In the genomic region with DNA sequence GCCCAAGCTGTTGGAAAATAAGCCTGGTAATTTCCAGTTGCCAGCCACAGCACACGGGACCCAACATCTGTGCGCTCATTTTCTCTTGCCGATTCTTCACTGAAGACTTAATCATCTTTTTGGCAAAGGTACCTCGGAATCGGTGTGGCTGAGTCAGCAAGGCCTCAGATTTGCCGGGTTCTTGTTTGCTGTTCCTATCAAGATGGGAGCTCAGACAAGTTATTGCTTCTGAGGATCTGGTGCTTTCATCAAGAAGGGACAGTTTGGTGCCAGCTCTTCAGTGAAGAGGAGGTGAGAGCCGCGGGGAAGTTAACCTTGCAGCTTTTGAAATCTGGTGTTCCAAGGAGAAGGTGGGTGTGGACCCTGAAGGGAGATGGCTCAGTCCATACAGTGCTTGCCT, we compare ENCODE assay signal across 14 mouse cellular contexts. TPM values are rescaled to one million over a fixed set of nuclear protein-coding genes. Genes with fewer than 3 reads are reported as not detected.
DNase-seq lines count a peak whose midpoint lies in the region; ATAC-seq and TF ChIP-seq lines count a peak whose summit lies in the region.
"Had no signal": no experiment of that assay in that cellular context is flagged by ENCODE, and none has a peak within 500 bp of the region (broad histone marks: within the 10 kb centered on the region; RNA-seq: fewer than 3 reads in every experiment).

No protein-coding gene starts in this region.

- WGBS in forebrain, embryonic 12.5 days, result 95% methylated on average over 8 of the region's 8 CpGs
- 93% methylated on average over 8 of the region's 8 CpGs for WGBS in forebrain, embryonic 10.5 days
- 40% methylated on average over 8 of the region's 8 CpGs for WGBS in liver, adult 2 months
- 90% methylated on average over 8 of the region's 8 CpGs for WGBS in embryonic facial prominence, embryonic 13.5 days
- WGBS in midbrain, embryonic 15.5 days, result 89% methylated on average over 8 of the region's 8 CpGs

- no peak for DNase-seq in forebrain, embryonic 10.5 days (ENCODE audit: extremely low spot score, low spot score)
- peak; percentile 54 for DNase-seq in liver, adult 2 months (ENCODE audit: extremely low read depth, low read depth, low spot score)
- no peak for DNase-seq in liver
- DNase-seq in ovary, postnatal 36 days (ENCODE audit: low spot score), result no peak
- no peak for DNase-seq in left cerebral cortex, adult 2 months (ENCODE audit: extremely low spot score in 1 of 2, low spot score in 2 of 2)
- DNase-seq: B cell, adult 2 months; heart, postnatal 10 days; lung, adult 18-20 months had no signal

- no peaks in the 10 kb centered on the region for H3K27me3 ChIP-seq in forebrain, embryonic 12.5 days
- H3K27me3 ChIP-seq in forebrain, embryonic 10.5 days (ENCODE audit: poor library complexity, severe bottlenecking), result no peaks in the 10 kb centered on the region
- H3K27me3 ChIP-seq in liver, adult 2 months (ENCODE audit: control insufficient read depth, insufficient read depth, low read length), result no peaks in the 10 kb centered on the region
- no peaks in the 10 kb centered on the region for H3K27me3 ChIP-seq in embryonic facial prominence, embryonic 13.5 days
- no peaks in the 10 kb centered on the region for H3K27me3 ChIP-seq in midbrain, embryonic 15.5 days (replicated peaks)

- no peaks in the 10 kb centered on the region for H3K79me2 ChIP-seq in liver, adult 2 months (ENCODE audit: control insufficient read depth, insufficient read depth, low read length)

- intact Hi-C loops in left cerebral cortex, adult 2 months (cut with DNase I), result no loop called here

- 0 out of 2 replicates have a peak, but pooled peaks cover 3% of the 10 kb centered on the region for H3K9me3 ChIP-seq in forebrain, embryonic 12.5 days
- H3K9me3 ChIP-seq in forebrain, embryonic 10.5 days, result peaks cover 3% of the 10 kb centered on the region; the same call in 1 of the 2 replicates
- H3K9me3 ChIP-seq in embryonic facial prominence, embryonic 13.5 days, result no peaks in the 10 kb centered on the region
- H3K9me3 ChIP-seq in midbrain, embryonic 15.5 days, result no peaks in the 10 kb centered on the region

- no peak overlapping the region for H3K4me3 ChIP-seq in forebrain, embryonic 12.5 days (replicated peaks)
- H3K4me3 ChIP-seq in forebrain, embryonic 10.5 days, result no peak overlapping the region
- no peak overlapping the region for H3K4me3 ChIP-seq in liver, adult 2 months (ENCODE audit: insufficient read depth, low read depth, low read length)
- 0 out of 2 replicates have a peak overlapping the region, but pooled peaks have one; percentile 78 for H3K4me3 ChIP-seq in embryonic facial prominence, embryonic 13.5 days
- H3K4me3 ChIP-seq in midbrain, embryonic 15.5 days, result peak overlapping the region; percentile 66; the same call in 1 of the 2 replicates
- no peak overlapping the region for H3K4me3 ChIP-seq in left cerebral cortex, adult 2 months

- no peak for TF ChIP-seq POLR2A in liver, adult 2 months (IDR thresholded peaks at IDR 0.05; ENCODE audit: extremely low read depth, insufficient read depth, low read length)

- peaks cover 11% of the 10 kb centered on the region for H3K4me1 ChIP-seq in forebrain, embryonic 12.5 days
- H3K4me1 ChIP-seq in forebrain, embryonic 10.5 days, result peaks cover 14% of the 10 kb centered on the region
- peaks cover 7% of the 10 kb centered on the region for H3K4me1 ChIP-seq in liver, adult 2 months (ENCODE audit: control insufficient read depth, insufficient read depth, low read length)
- H3K4me1 ChIP-seq in embryonic facial prominence, embryonic 13.5 days, result peaks cover 9% of the 10 kb centered on the region
- peaks cover 13% of the 10 kb centered on the region for H3K4me1 ChIP-seq in midbrain, embryonic 15.5 days

- no peak for TF ChIP-seq CTCF in liver, adult 2 months (IDR thresholded peaks at IDR 0.05; ENCODE audit: low read depth, low read length)
- TF ChIP-seq CTCF in left cerebral cortex, adult 2 months (IDR thresholded peaks at IDR 0.05), result no peak

- peaks cover 39% of the 10 kb centered on the region for H3K36me3 ChIP-seq in forebrain, embryonic 12.5 days (replicated peaks)
- peaks cover 49% of the 10 kb centered on the region for H3K36me3 ChIP-seq in forebrain, embryonic 10.5 days (replicated peaks)
- H3K36me3 ChIP-seq in liver, adult 2 months (ENCODE audit: control insufficient read depth, insufficient read depth, low read length), result 0 out of 2 replicates have a peak, but pooled peaks cover 3% of the 10 kb centered on the region
- peaks cover 42% of the 10 kb centered on the region for H3K36me3 ChIP-seq in embryonic facial prominence, embryonic 13.5 days
- H3K36me3 ChIP-seq in midbrain, embryonic 15.5 days (replicated peaks), result peaks cover 12% of the 10 kb centered on the region

- no peak overlapping the region for H3K27ac ChIP-seq in forebrain, embryonic 12.5 days
- H3K27ac ChIP-seq in forebrain, embryonic 10.5 days, result no peak overlapping the region
- no peak overlapping the region for H3K27ac ChIP-seq in liver, adult 2 months (replicated peaks; ENCODE audit: insufficient read depth, low read depth, low read length)
- no peak overlapping the region for H3K27ac ChIP-seq in embryonic facial prominence, embryonic 13.5 days
- no peak overlapping the region for H3K27ac ChIP-seq in midbrain, embryonic 15.5 days
- no peak overlapping the region for H3K27ac ChIP-seq in left cerebral cortex, adult 2 months

- ATAC-seq in forebrain, embryonic 12.5 days (ENCODE audit: low FRiP score), result no peak
- no peak for ATAC-seq in embryonic facial prominence, embryonic 13.5 days (ENCODE audit: insufficient number of reproducible peaks, insufficient read depth, low FRiP score, low TSS enrichment, low read depth)
- ATAC-seq in midbrain, embryonic 15.5 days (replicated peaks), result no peak

- 0 out of 2 replicates have a peak overlapping the region, but pooled peaks have one; percentile 87 for H3K4me2 ChIP-seq in forebrain, embryonic 12.5 days
- H3K4me2 ChIP-seq in embryonic facial prominence, embryonic 13.5 days, result peak overlapping the region; percentile 82
- peak overlapping the region; percentile 74 for H3K4me2 ChIP-seq in midbrain, embryonic 15.5 days

- H3K9ac ChIP-seq in forebrain, embryonic 12.5 days, result peak overlapping the region; percentile 85; the same call in 1 of the 2 replicates
- H3K9ac ChIP-seq in liver, adult 2 months (ENCODE audit: low read depth, low read length), result no peak overlapping the region
- no peak overlapping the region; the same call in 1 of the 2 replicates for H3K9ac ChIP-seq in embryonic facial prominence, embryonic 13.5 days
- H3K9ac ChIP-seq in midbrain, embryonic 15.5 days, result no peak overlapping the region

RNA-seq across cellular contexts. Expression of gene Dtx2, which starts 1.6 kb away (rescaled TPM):
- polyA plus RNA-seq in forebrain, embryonic 12.5 days (2016; fragmentation: Nextera tagmentation; extraction: Ambion mirVana), result 29.7 and 32.9 TPM in 2 replicates
- 33.9 and 41.1 TPM in 2 replicates for polyA plus RNA-seq in forebrain, embryonic 10.5 days (2016; fragmentation: Nextera tagmentation; extraction: Ambion mirVana)
- total RNA-seq in liver, adult 2 months (2014; rRNA removed), result 1.0 and 1.9 TPM in 2 replicates
- polyA plus RNA-seq in liver, adult 2 months (2012; rRNA removed), result 4.3 and 7.1 TPM in 2 replicates
- 31.0 and 34.8 TPM in 2 replicates for polyA plus RNA-seq in embryonic facial prominence, embryonic 13.5 days (2015; fragmentation: Nextera tagmentation; extraction: Ambion mirVana)
- 26.8 and 27.5 TPM in 2 replicates for polyA plus RNA-seq in midbrain, embryonic 15.5 days (2015; fragmentation: Nextera tagmentation; extraction: Ambion mirVana)
- total RNA-seq in left cerebral cortex, adult 2 months (2021), result 1 to 10 TPM; 8.0 to 9.5 TPM

RNA-seq across cellular contexts. Expression of gene Zp3, which starts 16.3 kb away (rescaled TPM):
- polyA plus RNA-seq in forebrain, embryonic 12.5 days (2016; fragmentation: Nextera tagmentation; extraction: Ambion mirVana), result 0.28 TPM in 1 of 2 replicates, not detected in the other
- 0.12 TPM in 1 of 2 replicates, not detected in the other for polyA plus RNA-seq in forebrain, embryonic 10.5 days (2016; fragmentation: Nextera tagmentation; extraction: Ambion mirVana)
- total RNA-seq in liver, adult 2 months (2014; rRNA removed), result not detected in 2 replicates
- not detected in 2 replicates for polyA plus RNA-seq in liver, adult 2 months (2012; rRNA removed)
- not detected in 2 replicates for polyA plus RNA-seq in embryonic facial prominence, embryonic 13.5 days (2015; fragmentation: Nextera tagmentation; extraction: Ambion mirVana)
- polyA plus RNA-seq in midbrain, embryonic 15.5 days (2015; fragmentation: Nextera tagmentation; extraction: Ambion mirVana), result 0.17 and 0.21 TPM in 2 replicates
- not detected for total RNA-seq in left cerebral cortex, adult 2 months (2021)
- total RNA-seq: common myeloid progenitor, adult 5-6 weeks; heart, postnatal 10 days; layer of hippocampus, adult 2 months had no signal

RNA-seq across cellular contexts. Expression of gene Ssc4d, which starts 21.8 kb away (rescaled TPM):
- 1.1 and 1.7 TPM in 2 replicates for polyA plus RNA-seq in forebrain, embryonic 12.5 days (2016; fragmentation: Nextera tagmentation; extraction: Ambion mirVana)
- 1.7 and 1.9 TPM in 2 replicates for polyA plus RNA-seq in forebrain, embryonic 10.5 days (2016; fragmentation: Nextera tagmentation; extraction: Ambion mirVana)
- 4.0 and 4.8 TPM in 2 replicates for total RNA-seq in liver, adult 2 months (2014; rRNA removed)
- 5.8 and 6.5 TPM in 2 replicates for polyA plus RNA-seq in liver, adult 2 months (2012; rRNA removed)
- 3.9 TPM in 2 replicates for polyA plus RNA-seq in embryonic facial prominence, embryonic 13.5 days (2015; fragmentation: Nextera tagmentation; extraction: Ambion mirVana)
- 1.4 and 2.2 TPM in 2 replicates for polyA plus RNA-seq in midbrain, embryonic 15.5 days (2015; fragmentation: Nextera tagmentation; extraction: Ambion mirVana)
- 1 to 10 TPM; 1.3 to 1.5 TPM for total RNA-seq in left cerebral cortex, adult 2 months (2021)

RNA-seq across cellular contexts. Expression of gene Upk3b, which starts 42.1 kb away (rescaled TPM):
- not detected in 2 replicates for polyA plus RNA-seq in forebrain, embryonic 12.5 days (2016; fragmentation: Nextera tagmentation; extraction: Ambion mirVana)
- polyA plus RNA-seq in forebrain, embryonic 10.5 days (2016; fragmentation: Nextera tagmentation; extraction: Ambion mirVana), result 0.09 TPM in 1 of 2 replicates, not detected in the other
- 0.34 and 0.55 TPM in 2 replicates for total RNA-seq in liver, adult 2 months (2014; rRNA removed)
- 1.3 and 2.1 TPM in 2 replicates for polyA plus RNA-seq in liver, adult 2 months (2012; rRNA removed)
- polyA plus RNA-seq in embryonic facial prominence, embryonic 13.5 days (2015; fragmentation: Nextera tagmentation; extraction: Ambion mirVana), result 0.06 and 0.29 TPM in 2 replicates
- polyA plus RNA-seq in midbrain, embryonic 15.5 days (2015; fragmentation: Nextera tagmentation; extraction: Ambion mirVana), result not detected in 2 replicates
- total RNA-seq in left cerebral cortex, adult 2 months (2021), result not detected
- total RNA-seq: common myeloid progenitor, adult 5-6 weeks; layer of hippocampus, adult 2 months had no signal
- polyA plus RNA-seq: frontal cortex, adult 2 months had no signal

RNA-seq across cellular contexts. Expression of gene Upk3bl, which starts 58.1 kb away (rescaled TPM):
- polyA plus RNA-seq in forebrain, embryonic 12.5 days (2016; fragmentation: Nextera tagmentation; extraction: Ambion mirVana), result 0.32 and 0.92 TPM in 2 replicates
- 1.5 and 1.7 TPM in 2 replicates for polyA plus RNA-seq in forebrain, embryonic 10.5 days (2016; fragmentation: Nextera tagmentation; extraction: Ambion mirVana)
- total RNA-seq in liver, adult 2 months (2014; rRNA removed), result not detected in 2 replicates
- not detected in 2 replicates for polyA plus RNA-seq in liver, adult 2 months (2012; rRNA removed)
- 6.2 and 6.3 TPM in 2 replicates for polyA plus RNA-seq in embryonic facial prominence, embryonic 13.5 days (2015; fragmentation: Nextera tagmentation; extraction: Ambion mirVana)
- polyA plus RNA-seq in midbrain, embryonic 15.5 days (2015; fragmentation: Nextera tagmentation; extraction: Ambion mirVana), result not detected in 2 replicates
- total RNA-seq in left cerebral cortex, adult 2 months (2021), result not detected
- total RNA-seq: common myeloid progenitor, adult 5-6 weeks; heart, postnatal 10 days; layer of hippocampus, adult 2 months had no signal

Comparison
In these comparisons a context has a peak if more than half of its experiments do, and no peak if none do; other contexts are left out.
1. H3K4me3 ChIP-seq: peak in embryonic facial prominence, embryonic 13.5 days (single experiment) and midbrain, embryonic 15.5 days (single experiment); none in forebrain, embryonic 12.5 days (single experiment), forebrain, embryonic 10.5 days (single experiment), liver, adult 2 months (single experiment) and left cerebral cortex, adult 2 months (single experiment).
2. Peak in every context shown above with its lines, with median percentiles within 50 percentile points of each other: H3K4me2 ChIP-seq.